Mouse (Mus musculus) forebrain, postnatal 0 days (tissue): Measurements from ENCODE around the gene Clstn1. TPM values are rescaled to one million over a fixed set of nuclear protein-coding genes. Genes with fewer than 3 reads are reported as not detected.

Experiments used
- ATAC-seq: fragments of 200-750 bp; cut with Nextera tagmentation; 2 replicates; pipeline ENCODE4 v1.8.0; 2017; ENCODE audit warnings: mild to moderate bottlenecking, moderate library complexity
- DNase-seq: peaks from one replicate; pipeline ENCODE4 v3.0.0-alpha.2; 2015
- H3K27ac ChIP-seq: fragments of 300-500 bp; sonication (generic); 2 replicates; pipeline ENCODE4 v1.5.1; 2014; ENCODE audit warnings: low read depth, mild to moderate bottlenecking, antibody characterized with exemption, low read length, moderate library complexity, mixed read lengths
- H3K27me3 ChIP-seq: fragments of 300-500 bp; sonication (generic); 2 replicates; pipeline ENCODE4 v1.6.1; 2014; ENCODE audit warnings: mild to moderate bottlenecking, low read length, mixed read lengths; ENCODE audit not compliant: insufficient read depth
- H3K36me3 ChIP-seq: fragments of 300-500 bp; sonication (generic); 2 replicates; pipeline ENCODE4 v1.6.1; 2014; ENCODE audit warnings: mild to moderate bottlenecking, moderate library complexity; ENCODE audit not compliant: insufficient read depth
- H3K4me1 ChIP-seq: fragments of 300-500 bp; sonication (generic); 2 replicates; pipeline ENCODE4 v1.6.1; 2014; ENCODE audit warnings: antibody characterized with exemption; ENCODE audit not compliant: insufficient read depth
- H3K4me2 ChIP-seq: fragments of 300-500 bp; sonication (generic); 2 replicates; pipeline ENCODE4 v1.6.1; 2014; ENCODE audit warnings: low read depth, mild to moderate bottlenecking, moderate library complexity
- H3K4me3 ChIP-seq: fragments of 300-500 bp; sonication (generic); 2 replicates; pipeline ENCODE4 v1.5.1; 2014; ENCODE audit warnings: low read depth, low read length, mixed read lengths
- H3K9ac ChIP-seq: fragments of 300-500 bp; sonication (generic); 2 replicates; pipeline ENCODE4 v1.6.1; 2014; ENCODE audit warnings: mild to moderate bottlenecking
- H3K9me3 ChIP-seq: fragments of 300-500 bp; sonication (generic); 2 replicates; pipeline ENCODE4 v1.6.1; 2016; ENCODE audit warnings: low read length
- CTCF ChIP-seq: sonication (generic); IDR thresholded peaks from 2 replicates; pipeline ENCODE4 v1.5.1; 2016; ENCODE audit warnings: antibody characterized with exemption, control low read depth, low read depth
- whole genome bisulfite sequencing: fragments of 180-500 bp; shearing (Covaris S2); extraction: QIAGEN DNeasy Blood & Tissue Kit; methylation state at CpG from one replicate; pipeline ENCODE4 v1.1.7; 2014; 5-methylcytosine and 5-hydroxymethylcytosine counted together
- polyA plus RNA-seq: library from polyadenylated mRNA; unstranded; fragments of >200 nt; fragmentation: Nextera tagmentation; extraction: Ambion mirVana; gene quantifications from 2 replicates; pipeline ENCODE4 v1.2.1, GENCODE M21; 2015
- total RNA-seq: library from RNA; depleted of rRNA; stranded (reverse); fragments of >200 nt; gene quantifications from 2 replicates; pipeline ENCODE4 v1.2.3, GENCODE M21; 2014

Gene Clstn1
- total and polyA plus RNA-seq, 2 experiments from 2014 or later, result 179 to 451 TPM

- ATAC-seq (no peak), DNase-seq (no peak)
- Histone ChIP-seq H3K27ac (no peak overlapping the region), H3K9me3 (no peaks in the 10 kb centered on the region), H3K4me1 (no peaks in the 10 kb centered on the region), H3K4me3 (no peak overlapping the region), H3K27me3 (no peaks in the 10 kb centered on the region), H3K9ac (no peak overlapping the region), H3K4me2 (no peak overlapping the region), H3K36me3 (no peaks in the 10 kb centered on the region)
- TF ChIP-seq CTCF, result no peak
- WGBS, result 79% methylated on average over 11 of the region's 11 CpGs
Observed at GRCm38 (mm10) chr4:149679056-149679770, 92.9 kb downstream of the Clstn1 start.

- no peak overlapping the region for H3K4me3 ChIP-seq
- TF ChIP-seq CTCF, result no peak
- no peak overlapping the region for H3K9ac ChIP-seq
- H3K27ac ChIP-seq, result no peak overlapping the region
- no peaks in the 10 kb centered on the region for H3K9me3 ChIP-seq
- WGBS, result 12% methylated on average over 7 of the region's 7 CpGs
- H3K36me3 ChIP-seq, result no peaks in the 10 kb centered on the region
- DNase-seq (no peak), ATAC-seq (no peak)
- H3K4me1 ChIP-seq, result no peaks in the 10 kb centered on the region
- peaks cover 3% of the 10 kb centered on the region; the same call in 1 of the 2 replicates for H3K27me3 ChIP-seq
- no peak overlapping the region for H3K4me2 ChIP-seq
Observed at GRCm38 (mm10) chr4:149683875-149684274, 97.6 kb downstream of the Clstn1 start.

GRCm38 (mm10) chr4:149684841-149685623 is 98.8 kb downstream of the Clstn1 start:
- Histone ChIP-seq H3K27me3 (peaks cover 3% of the 10 kb centered on the region; the same call in 1 of the 2 replicates), H3K27ac (no peak overlapping the region), H3K4me1 (no peaks in the 10 kb centered on the region), H3K9me3 (no peaks in the 10 kb centered on the region), H3K36me3 (no peaks in the 10 kb centered on the region), H3K4me3 (no peak overlapping the region), H3K9ac (no peak overlapping the region), H3K4me2 (no peak overlapping the region)
- WGBS, result 86% methylated on average over 11 of the region's 11 CpGs
- ATAC-seq (no peak), DNase-seq (no peak)
- TF ChIP-seq CTCF, result no peak

GRCm38 (mm10) chr4:149688861-149689260 is 102.6 kb downstream of the Clstn1 start:
- Histone ChIP-seq H3K9me3 (no peaks in the 10 kb centered on the region), H3K9ac (no peak overlapping the region), H3K36me3 (no peaks in the 10 kb centered on the region), H3K4me2 (no peak overlapping the region), H3K4me1 (no peaks in the 10 kb centered on the region), H3K4me3 (no peak overlapping the region), H3K27me3 (peaks cover 3% of the 10 kb centered on the region; the same call in 1 of the 2 replicates), H3K27ac (no peak overlapping the region)
- DNase-seq (no peak), ATAC-seq (no peak)
- no peak for TF ChIP-seq CTCF
- WGBS, result 76% methylated on average over 14 of the region's 14 CpGs

GRCm38 (mm10) chr4:149689822-149690700 is 103.8 kb downstream of the Clstn1 start:
- WGBS, result 85% methylated on average over 12 of the region's 12 CpGs
- TF ChIP-seq CTCF, result no peak
- no peak for ATAC-seq

GRCm38 (mm10) chr4:149690828-149691280 is 104.6 kb downstream of the Clstn1 start:
- Histone ChIP-seq H3K36me3 (no peaks in the 10 kb centered on the region), H3K27ac (no peak overlapping the region), H3K9ac (no peak overlapping the region), H3K9me3 (no peaks in the 10 kb centered on the region), H3K4me1 (no peaks in the 10 kb centered on the region), H3K27me3 (no peaks in the 10 kb centered on the region), H3K4me2 (no peak overlapping the region), H3K4me3 (no peak overlapping the region)
- DNase-seq (no peak), ATAC-seq (no peak)
- TF ChIP-seq CTCF, result no peak
- 91% methylated on average over 8 of the region's 8 CpGs for WGBS

More at GRCm38 (mm10) chr4:149689822-149690700, 103.8 kb downstream of the Clstn1 start:
- DNase-seq, result no peak
- Histone ChIP-seq H3K9me3 (no peaks in the 10 kb centered on the region), H3K9ac (no peak overlapping the region), H3K4me3 (no peak overlapping the region), H3K27ac (no peak overlapping the region), H3K4me1 (no peaks in the 10 kb centered on the region), H3K36me3 (no peaks in the 10 kb centered on the region), H3K27me3 (peaks cover under 1% of the 10 kb centered on the region; the same call in 1 of the 2 replicates), H3K4me2 (no peak overlapping the region)
